Mouse (Mus musculus): ENCODE measurements around the gene Eif2ak4. TPM values are rescaled to one million over a fixed set of nuclear protein-coding genes. Genes with fewer than 3 reads are reported as not detected.

Gene Eif2ak4
- polyA plus RNA-seq, 1 experiment from 2014 or later: 13.0 TPM

DNA sequence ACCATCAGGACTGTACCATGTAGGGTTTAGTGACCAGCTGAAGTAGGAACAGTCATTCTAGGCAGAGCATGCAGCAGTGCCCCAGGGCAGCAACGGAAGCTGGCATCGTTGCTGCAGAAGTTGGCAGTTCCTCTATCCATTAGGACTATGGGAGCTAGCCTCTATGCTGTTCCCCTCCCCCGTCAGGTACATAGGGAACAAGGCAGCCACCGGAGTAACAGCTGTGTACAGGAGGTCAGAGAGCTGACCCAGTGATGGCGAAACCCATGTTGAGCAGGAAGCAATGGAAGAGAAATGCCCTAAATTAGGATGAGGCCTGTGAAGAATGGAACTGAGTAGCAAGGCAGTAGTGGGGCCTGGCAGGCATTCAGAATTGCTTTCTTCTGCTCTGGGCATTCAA is 53.8 kb downstream of the Eif2ak4 start:
- Histone ChIP-seq H3K9me3 (ENCODE audit: control insufficient read depth, low read length) (no peaks in the 10 kb centered on the region), H3K9ac (ENCODE audit: low read length) (no peak overlapping the region), H3K4me3 (ENCODE audit: low read depth, low read length) (no peak overlapping the region), H3K4me1 (ENCODE audit: control insufficient read depth, insufficient read depth, low read length) (no peaks in the 10 kb centered on the region), H3K27ac (replicated peaks; ENCODE audit: low read depth, low read length) (no peak overlapping the region), H3K27me3 (ENCODE audit: control insufficient read depth, insufficient read depth, low read length) (no peaks in the 10 kb centered on the region), H3K4me2 (ENCODE audit: low read depth, severe bottlenecking) (no peak overlapping the region), H3K36me3 (ENCODE audit: control insufficient read depth, insufficient read depth, low read length) (peaks cover 4% of the 10 kb centered on the region; the same call in 1 of the 2 replicates)
- WGBS: 82% methylated on average over 5 of the region's 5 CpGs
- ATAC-seq (ENCODE audit: insufficient number of reproducible peaks, low FRiP score, low TSS enrichment, low read depth) (no peak), DNase-seq (ENCODE audit: low spot score) (no peak)

DNA sequence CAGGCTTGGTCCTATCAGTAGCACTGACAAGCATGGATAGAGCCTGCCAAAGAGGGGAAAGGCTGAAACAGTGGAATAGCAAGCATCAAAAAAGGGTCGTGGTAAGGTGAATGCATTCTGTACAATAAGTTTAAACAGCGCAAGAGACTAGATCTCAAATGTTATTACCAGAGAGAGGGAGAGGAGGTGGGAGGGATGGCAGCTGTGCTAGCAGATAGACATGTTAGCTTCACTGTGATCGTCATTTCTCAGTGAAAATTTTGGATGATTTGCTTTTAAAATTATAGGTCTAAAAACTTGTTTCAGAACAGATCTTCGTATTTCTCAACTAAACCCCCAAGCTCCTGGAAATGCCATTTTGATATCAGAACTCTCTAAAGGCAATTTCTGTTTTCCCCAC is 54.3 kb downstream of the Eif2ak4 start:
- Histone ChIP-seq H3K4me2 (ENCODE audit: low read depth, severe bottlenecking) (no peak overlapping the region), H3K27ac (replicated peaks; ENCODE audit: low read depth, low read length) (no peak overlapping the region), H3K9me3 (ENCODE audit: control insufficient read depth, low read length) (no peaks in the 10 kb centered on the region), H3K4me3 (ENCODE audit: low read depth, low read length) (no peak overlapping the region), H3K27me3 (ENCODE audit: control insufficient read depth, insufficient read depth, low read length) (no peaks in the 10 kb centered on the region), H3K4me1 (ENCODE audit: control insufficient read depth, insufficient read depth, low read length) (no peaks in the 10 kb centered on the region), H3K36me3 (ENCODE audit: control insufficient read depth, insufficient read depth, low read length) (peaks cover 4% of the 10 kb centered on the region; the same call in 1 of the 2 replicates), H3K9ac (ENCODE audit: low read length) (no peak overlapping the region)
- DNase-seq (ENCODE audit: low spot score): no peak
- 94% methylated on average over 4 of the region's 4 CpGs for WGBS
- no peak for ATAC-seq (ENCODE audit: insufficient number of reproducible peaks, low FRiP score, low TSS enrichment, low read depth)

DNA sequence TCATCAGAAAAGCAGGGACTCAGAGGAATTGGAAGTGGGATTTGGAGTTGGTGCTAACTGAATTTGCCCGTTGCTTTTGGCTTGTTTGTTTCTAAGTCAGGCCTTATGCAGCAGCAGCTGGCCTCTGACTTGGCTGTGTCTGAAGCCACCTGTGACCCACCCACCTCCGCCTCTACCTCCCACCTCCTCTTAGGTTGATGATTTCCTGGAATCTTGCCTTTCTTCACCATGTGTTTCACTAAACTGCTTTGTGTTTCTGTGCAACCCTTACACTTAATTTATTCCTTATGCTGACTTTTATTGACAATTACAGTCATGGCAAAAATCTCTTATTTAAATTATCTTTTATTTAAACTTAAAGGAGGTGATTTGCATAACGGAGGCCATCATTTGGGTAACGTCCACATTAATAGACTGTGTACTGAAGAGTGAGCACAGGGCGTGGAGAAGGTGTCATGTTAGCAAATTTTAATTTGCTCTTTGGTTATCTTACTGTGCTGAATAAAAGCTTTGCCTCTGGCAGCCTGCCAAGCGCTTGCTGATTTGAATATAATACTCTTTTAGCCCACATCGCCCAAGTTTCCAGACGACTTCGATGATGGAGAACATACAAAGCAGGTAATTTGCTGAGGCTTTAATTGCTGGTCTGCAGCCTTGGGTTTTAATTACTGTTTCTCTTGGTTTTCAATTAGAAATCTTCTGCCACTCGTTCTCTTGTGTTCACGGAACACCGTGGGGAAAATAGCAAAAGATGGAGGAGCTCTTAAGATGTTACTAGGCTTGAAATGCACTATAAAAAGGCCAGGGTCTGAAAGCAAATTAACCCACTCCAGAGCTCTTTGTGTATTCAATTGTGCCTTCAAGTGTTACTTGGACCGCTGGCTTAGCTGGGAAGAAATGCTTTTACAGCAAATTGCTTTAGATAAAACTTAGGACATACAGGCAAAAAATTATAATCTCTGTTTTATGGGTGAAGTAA is 57.6 kb downstream of the Eif2ak4 start:
- Histone ChIP-seq H3K27me3 (ENCODE audit: control insufficient read depth, insufficient read depth, low read length) (no peaks in the 10 kb centered on the region), H3K9ac (ENCODE audit: low read length) (no peak overlapping the region), H3K36me3 (ENCODE audit: control insufficient read depth, insufficient read depth, low read length) (peaks cover 4% of the 10 kb centered on the region; the same call in 1 of the 2 replicates), H3K4me3 (ENCODE audit: low read depth, low read length) (no peak overlapping the region), H3K9me3 (ENCODE audit: control insufficient read depth, low read length) (no peaks in the 10 kb centered on the region), H3K4me1 (ENCODE audit: control insufficient read depth, insufficient read depth, low read length) (no peaks in the 10 kb centered on the region), H3K4me2 (ENCODE audit: low read depth, severe bottlenecking) (no peak overlapping the region), H3K27ac (replicated peaks; ENCODE audit: low read depth, low read length) (no peak overlapping the region)
- ATAC-seq (ENCODE audit: insufficient number of reproducible peaks, low FRiP score, low TSS enrichment, low read depth) (no peak), DNase-seq (ENCODE audit: low spot score) (no peak)
- WGBS: 72% methylated on average over 13 of the region's 13 CpGs

DNA sequence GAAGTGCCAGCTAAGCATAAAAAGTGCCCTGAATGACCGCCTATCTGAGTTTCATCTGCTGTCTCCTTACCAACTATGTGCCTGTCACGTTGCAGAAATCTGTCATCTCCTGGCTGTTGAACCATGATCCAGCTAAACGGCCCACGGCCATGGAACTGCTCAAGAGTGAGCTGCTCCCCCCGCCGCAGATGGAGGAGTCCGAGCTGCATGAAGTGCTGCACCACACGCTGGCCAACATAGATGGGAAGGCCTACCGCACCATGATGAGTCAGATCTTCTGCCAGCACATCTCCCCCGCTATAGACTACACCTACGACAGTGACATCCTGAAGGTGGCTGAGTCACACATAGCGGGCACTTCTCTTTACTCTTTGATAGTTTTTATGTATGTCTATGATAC is 59.8 kb downstream of the Eif2ak4 start:
- H3K9me3 ChIP-seq (ENCODE audit: control insufficient read depth, low read length): no peaks in the 10 kb centered on the region
- H3K4me2 ChIP-seq (ENCODE audit: low read depth, severe bottlenecking): no peak overlapping the region
- no peak overlapping the region for H3K4me3 ChIP-seq (ENCODE audit: low read depth, low read length)
- no peaks in the 10 kb centered on the region for H3K4me1 ChIP-seq (ENCODE audit: control insufficient read depth, insufficient read depth, low read length)
- DNase-seq (ENCODE audit: low spot score): no peak
- no peak overlapping the region for H3K27ac ChIP-seq (replicated peaks; ENCODE audit: low read depth, low read length)
- H3K27me3 ChIP-seq (ENCODE audit: control insufficient read depth, insufficient read depth, low read length): no peaks in the 10 kb centered on the region
- no peak overlapping the region for H3K9ac ChIP-seq (ENCODE audit: low read length)
- H3K36me3 ChIP-seq (ENCODE audit: control insufficient read depth, insufficient read depth, low read length): no peaks in the 10 kb centered on the region
- WGBS: 92% methylated on average over 12 of the region's 12 CpGs
- ATAC-seq (ENCODE audit: insufficient number of reproducible peaks, low FRiP score, low TSS enrichment, low read depth): no peak

DNA sequence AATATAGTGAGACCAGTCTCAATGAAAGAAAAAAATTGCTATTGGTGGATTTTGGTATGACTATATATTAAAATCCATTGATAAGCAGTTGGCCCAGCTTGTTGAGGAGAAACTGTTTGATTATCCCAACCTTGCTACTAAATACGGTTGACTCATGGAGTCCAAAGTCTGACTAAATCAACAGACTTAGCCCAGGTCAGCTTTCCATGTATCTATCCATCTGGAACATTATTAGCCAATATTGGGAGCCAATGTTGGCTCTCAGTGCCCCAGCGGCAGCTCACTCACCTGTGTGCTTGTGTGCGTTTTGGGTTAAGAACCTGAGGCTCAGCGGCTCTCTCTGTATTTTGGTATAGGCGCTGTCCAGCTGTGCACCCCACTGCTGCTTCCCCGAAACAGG is 62.6 kb downstream of the Eif2ak4 start:
- ATAC-seq (ENCODE audit: insufficient number of reproducible peaks, low FRiP score, low TSS enrichment, low read depth) (no peak), DNase-seq (ENCODE audit: low spot score) (no peak)
- H3K4me2 ChIP-seq (ENCODE audit: low read depth, severe bottlenecking): no peak overlapping the region
- no peak overlapping the region for H3K9ac ChIP-seq (ENCODE audit: low read length)
- no peaks in the 10 kb centered on the region for H3K27me3 ChIP-seq (ENCODE audit: control insufficient read depth, insufficient read depth, low read length)
- H3K9me3 ChIP-seq (ENCODE audit: control insufficient read depth, low read length): no peaks in the 10 kb centered on the region
- H3K27ac ChIP-seq (replicated peaks; ENCODE audit: low read depth, low read length): no peak overlapping the region
- no peaks in the 10 kb centered on the region for H3K4me1 ChIP-seq (ENCODE audit: control insufficient read depth, insufficient read depth, low read length)
- no peaks in the 10 kb centered on the region for H3K36me3 ChIP-seq (ENCODE audit: control insufficient read depth, insufficient read depth, low read length)
- WGBS: 93% methylated on average over 6 of the region's 6 CpGs
- H3K4me3 ChIP-seq (ENCODE audit: low read depth, low read length): no peak overlapping the region

DNA sequence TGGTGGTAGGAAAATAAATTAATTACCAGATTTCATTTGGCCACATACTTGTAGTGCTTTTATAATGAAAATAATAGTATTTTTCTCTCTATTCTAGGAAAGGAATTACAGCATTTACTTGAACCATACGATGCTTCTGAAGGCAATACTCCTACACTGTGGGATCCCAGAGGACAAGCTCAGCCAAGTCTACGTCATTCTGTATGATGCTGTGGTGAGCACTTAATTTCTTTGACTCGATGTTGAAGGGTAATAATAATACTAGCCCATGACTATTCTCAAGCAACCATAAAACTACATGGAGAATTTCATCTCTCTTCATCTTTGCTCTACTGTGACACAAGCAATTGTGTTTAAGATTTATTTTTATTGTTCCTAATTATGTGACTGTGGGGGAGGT is 68.6 kb downstream of the Eif2ak4 start:
- H3K9ac ChIP-seq (ENCODE audit: low read length): no peak overlapping the region
- H3K9me3 ChIP-seq (ENCODE audit: control insufficient read depth, low read length): no peaks in the 10 kb centered on the region
- peaks cover 2% of the 10 kb centered on the region; the same call in 1 of the 2 replicates for H3K36me3 ChIP-seq (ENCODE audit: control insufficient read depth, insufficient read depth, low read length)
- no peaks in the 10 kb centered on the region for H3K27me3 ChIP-seq (ENCODE audit: control insufficient read depth, insufficient read depth, low read length)
- no peak for ATAC-seq (ENCODE audit: insufficient number of reproducible peaks, low FRiP score, low TSS enrichment, low read depth)
- H3K4me1 ChIP-seq (ENCODE audit: control insufficient read depth, insufficient read depth, low read length): no peaks in the 10 kb centered on the region
- no peak overlapping the region for H3K4me2 ChIP-seq (ENCODE audit: low read depth, severe bottlenecking)
- no peak overlapping the region for H3K27ac ChIP-seq (replicated peaks; ENCODE audit: low read depth, low read length)
- 92% methylated on average over 3 of the region's 3 CpGs for WGBS
- no peak for DNase-seq (ENCODE audit: low spot score)
- no peak overlapping the region for H3K4me3 ChIP-seq (ENCODE audit: low read depth, low read length)

DNA sequence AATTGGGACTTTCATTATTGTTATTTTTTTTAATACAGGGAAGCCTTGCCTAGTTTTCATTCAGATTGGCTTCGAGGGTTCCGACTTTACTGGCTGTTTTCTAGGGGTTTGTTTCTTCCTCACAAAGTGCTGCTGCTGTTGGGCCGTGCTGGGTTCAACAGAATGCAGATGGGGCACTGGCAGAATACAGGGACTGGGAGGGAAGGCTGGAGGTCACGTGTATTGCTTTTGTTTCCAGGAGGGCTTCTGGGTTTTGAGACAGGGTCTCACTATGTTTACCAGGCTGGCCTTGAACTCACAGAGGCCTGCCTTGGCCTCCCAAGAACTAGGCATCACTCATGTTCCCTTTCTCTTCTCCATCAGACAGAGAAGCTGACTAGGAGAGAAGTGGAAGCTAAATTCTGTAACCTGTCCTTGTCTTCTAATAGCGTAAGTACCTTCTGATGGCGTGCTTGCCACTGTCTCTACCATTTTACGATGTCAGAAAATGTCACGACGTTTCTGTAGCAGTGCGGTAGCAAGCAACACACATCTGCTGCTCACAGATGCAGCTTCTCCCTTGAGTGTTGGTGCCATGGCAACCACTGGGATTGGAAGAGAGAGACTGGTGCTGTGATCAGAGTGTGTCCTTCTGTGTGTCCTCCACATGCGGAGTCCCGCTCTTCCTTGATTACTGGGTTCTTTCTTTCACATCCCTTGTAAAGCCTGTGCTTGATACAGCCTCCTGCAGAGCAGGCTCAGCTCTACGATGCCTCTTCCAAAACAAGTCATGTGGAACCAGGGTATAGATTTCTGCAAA is 69.2 kb downstream of the Eif2ak4 start:
- Histone ChIP-seq H3K4me1 (ENCODE audit: control insufficient read depth, insufficient read depth, low read length) (no peaks in the 10 kb centered on the region), H3K9me3 (ENCODE audit: control insufficient read depth, low read length) (no peaks in the 10 kb centered on the region), H3K36me3 (ENCODE audit: control insufficient read depth, insufficient read depth, low read length) (peaks cover 2% of the 10 kb centered on the region; the same call in 1 of the 2 replicates), H3K27me3 (ENCODE audit: control insufficient read depth, insufficient read depth, low read length) (no peaks in the 10 kb centered on the region), H3K27ac (replicated peaks; ENCODE audit: low read depth, low read length) (no peak overlapping the region), H3K4me2 (ENCODE audit: low read depth, severe bottlenecking) (no peak overlapping the region), H3K9ac (ENCODE audit: low read length) (no peak overlapping the region), H3K4me3 (ENCODE audit: low read depth, low read length) (no peak overlapping the region)
- no peak for ATAC-seq (ENCODE audit: insufficient number of reproducible peaks, low FRiP score, low TSS enrichment, low read depth)
- no peak for DNase-seq (ENCODE audit: low spot score)
- 86% methylated on average over 13 of the region's 13 CpGs for WGBS

DNA sequence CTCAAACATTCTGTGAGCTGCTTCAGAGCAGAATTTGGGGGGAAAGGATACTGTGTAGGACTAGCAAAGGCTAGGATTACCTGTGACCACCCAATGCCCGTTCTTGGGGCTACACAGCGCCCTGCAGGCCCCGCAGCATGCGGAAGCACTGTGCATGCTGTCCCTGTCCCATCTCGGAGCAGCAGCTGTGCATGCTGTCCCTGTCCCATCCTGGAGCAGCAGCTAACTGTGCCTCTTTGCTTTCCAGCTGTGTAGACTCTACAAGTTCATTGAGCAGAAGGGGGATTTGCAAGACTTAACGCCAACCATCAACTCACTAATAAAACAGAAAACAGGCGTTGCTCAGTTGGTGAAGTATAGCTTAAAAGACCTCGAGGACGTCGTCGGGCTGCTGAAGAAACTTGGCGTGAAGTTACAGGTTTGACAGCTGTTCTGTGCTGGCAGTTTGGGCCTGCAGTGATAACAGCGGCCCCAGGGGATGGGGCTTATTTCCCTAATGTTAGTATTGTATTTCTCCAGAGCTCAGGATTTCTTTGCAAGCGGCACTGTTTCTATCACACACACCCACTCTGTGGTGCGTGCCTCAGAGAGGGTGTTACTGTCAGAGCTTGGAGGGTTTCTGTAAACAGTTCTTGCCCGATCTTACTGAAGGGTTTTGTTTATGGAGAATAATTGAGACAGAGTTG is 73.2 kb downstream of the Eif2ak4 start:
- ATAC-seq (ENCODE audit: insufficient number of reproducible peaks, low FRiP score, low TSS enrichment, low read depth) (no peak), DNase-seq (ENCODE audit: low spot score) (no peak)
- peaks cover 8% of the 10 kb centered on the region for H3K36me3 ChIP-seq (ENCODE audit: control insufficient read depth, insufficient read depth, low read length)
- no peaks in the 10 kb centered on the region for H3K4me1 ChIP-seq (ENCODE audit: control insufficient read depth, insufficient read depth, low read length)
- no peaks in the 10 kb centered on the region for H3K27me3 ChIP-seq (ENCODE audit: control insufficient read depth, insufficient read depth, low read length)
- H3K9me3 ChIP-seq (ENCODE audit: control insufficient read depth, low read length): no peaks in the 10 kb centered on the region
- WGBS: 70% methylated on average over 16 of the region's 16 CpGs
- H3K9ac ChIP-seq (ENCODE audit: low read length): no peak overlapping the region
- H3K4me2 ChIP-seq (ENCODE audit: low read depth, severe bottlenecking): no peak overlapping the region
- no peak overlapping the region for H3K27ac ChIP-seq (replicated peaks; ENCODE audit: low read depth, low read length)
- no peak overlapping the region for H3K4me3 ChIP-seq (ENCODE audit: low read depth, low read length)

Measured in limb, embryonic 11.5 days (tissue).